Mouse (Mus musculus) midbrain, embryonic 16.5 days (tissue): ENCODE data around the gene Cdkn1c. TPM values are rescaled to one million over a fixed set of nuclear protein-coding genes. Genes with fewer than 3 reads are reported as not detected.

Experiments used
- ATAC-seq: fragments of 200-750 bp; cut with Nextera tagmentation; 2 replicates; pipeline ENCODE4 v1.8.0; 2017; ENCODE audit warnings: moderate TSS enrichment
- H3K27ac ChIP-seq: fragments of 300-500 bp; sonication (generic); 2 replicates; pipeline ENCODE4 v1.5.1; 2014; ENCODE audit warnings: mild to moderate bottlenecking, low read length, mixed read lengths
- H3K27me3 ChIP-seq: fragments of 300-500 bp; sonication (generic); 2 replicates; pipeline ENCODE4 v1.6.1; 2014; ENCODE audit warnings: low read depth, low read length, mixed read lengths; ENCODE audit not compliant: control insufficient read depth, insufficient read depth
- H3K36me3 ChIP-seq: fragments of 300-500 bp; sonication (generic); 2 replicates; pipeline ENCODE4 v1.6.1; 2014; ENCODE audit warnings: mild to moderate bottlenecking, low read length, moderate library complexity, mixed read lengths; ENCODE audit not compliant: control insufficient read depth, insufficient read depth
- H3K4me1 ChIP-seq: fragments of 300-500 bp; sonication (generic); 2 replicates; pipeline ENCODE4 v1.6.1; 2014; ENCODE audit warnings: mild to moderate bottlenecking, low read length, mixed read lengths; ENCODE audit not compliant: control insufficient read depth, insufficient read depth
- H3K4me2 ChIP-seq: fragments of 300-500 bp; sonication (generic); 2 replicates; pipeline ENCODE4 v1.6.1; 2014; ENCODE audit warnings: mild to moderate bottlenecking, low read length, mixed read lengths
- H3K4me3 ChIP-seq: fragments of 300-500 bp; sonication (generic); 2 replicates; pipeline ENCODE4 v1.5.1; 2014; ENCODE audit warnings: low read depth, mild to moderate bottlenecking, low read length, moderate library complexity, mixed read lengths
- H3K9ac ChIP-seq: fragments of 300-500 bp; sonication (generic); 2 replicates; pipeline ENCODE4 v1.6.1; 2014; ENCODE audit warnings: low read depth, low read length, mixed read lengths
- H3K9me3 ChIP-seq: fragments of 300-500 bp; sonication (generic); replicated peaks from 2 replicates; pipeline ENCODE4 v1.6.1; 2014; ENCODE audit warnings: mild to moderate bottlenecking, low read length, mixed read lengths; ENCODE audit not compliant: control insufficient read depth, poor library complexity, severe bottlenecking
- WGBS: fragments of 180-500 bp; shearing (Covaris S2); extraction: QIAGEN DNeasy Blood & Tissue Kit; methylation state at CpG from one replicate; pipeline ENCODE4 v1.1.7; 2014; 5-methylcytosine and 5-hydroxymethylcytosine counted together
- polyA plus RNA-seq: library from polyadenylated mRNA; unstranded; fragments of >200 nt; fragmentation: Nextera tagmentation; extraction: Ambion mirVana; gene quantifications from 2 replicates; pipeline ENCODE4 v1.2.1, GENCODE M21; 2015

Gene Cdkn1c
- polyA plus RNA-seq, 1 experiment from 2014 or later: 171 TPM

GRCm38 (mm10) chr7:143476702-143477335, 16.0 kb upstream of the Cdkn1c start:
- Histone ChIP-seq H3K36me3 (no peaks in the 10 kb centered on the region), H3K9ac (no peak overlapping the region), H3K4me2 (no peak overlapping the region), H3K27me3 (no peaks in the 10 kb centered on the region), H3K4me1 (no peaks in the 10 kb centered on the region), H3K4me3 (no peak overlapping the region), H3K27ac (no peak overlapping the region), H3K9me3 (no peaks in the 10 kb centered on the region)
- ATAC-seq: no peak
- WGBS: 83% methylated on average over 3 of the region's 3 CpGs

- no peak for ATAC-seq
- no peak overlapping the region for H3K4me2 ChIP-seq
- no peak overlapping the region for H3K4me3 ChIP-seq
- no peaks in the 10 kb centered on the region for H3K27me3 ChIP-seq
- no peak overlapping the region for H3K9ac ChIP-seq
- no peaks in the 10 kb centered on the region for H3K36me3 ChIP-seq
- WGBS: 79% methylated on average over 11 of the region's 11 CpGs
- H3K27ac ChIP-seq: no peak overlapping the region
- H3K9me3 ChIP-seq: no peaks in the 10 kb centered on the region
- no peaks in the 10 kb centered on the region for H3K4me1 ChIP-seq
These were observed 15.0 kb upstream of the Cdkn1c start for GRCm38 (mm10) chr7:143475876-143476275.

GRCm38 (mm10) chr7:143474811-143475210, 14.0 kb upstream of the Cdkn1c start:
- H3K9me3 ChIP-seq: no peaks in the 10 kb centered on the region
- no peaks in the 10 kb centered on the region for H3K36me3 ChIP-seq
- no peak overlapping the region for H3K27ac ChIP-seq
- H3K4me1 ChIP-seq: no peaks in the 10 kb centered on the region
- H3K4me2 ChIP-seq: no peak overlapping the region
- 29% methylated on average over 10 of the region's 10 CpGs for WGBS
- ATAC-seq: no peak
- no peaks in the 10 kb centered on the region for H3K27me3 ChIP-seq
- H3K4me3 ChIP-seq: no peak overlapping the region
- no peak overlapping the region for H3K9ac ChIP-seq

- Histone ChIP-seq H3K9ac (no peak within 1 kb of the TSS), H3K27ac (no peak within 1 kb of the TSS), H3K4me2 (no peak within 1 kb of the TSS), H3K9me3 (no peaks in the 10 kb centered on the region), H3K36me3 (no peaks in the 10 kb centered on the region), H3K27me3 (no peaks in the 10 kb centered on the region), H3K4me3 (no peak within 1 kb of the TSS), H3K4me1 (no peaks in the 10 kb centered on the region)
- 52% methylated on average over 4 of the region's 4 CpGs for WGBS
- no peak for ATAC-seq
These were observed 12.7 kb upstream of the Cdkn1c start, which contains the start of gene Slc22a18 for GRCm38 (mm10) chr7:143473347-143474101. Slc22a18 (plus strand) TSS chr7:143473736.

- Histone ChIP-seq H3K4me2 (no peak overlapping the region), H3K4me3 (no peak overlapping the region), H3K9me3 (no peaks in the 10 kb centered on the region), H3K4me1 (peaks cover 6% of the 10 kb centered on the region; the same call in 1 of the 2 replicates), H3K9ac (no peak overlapping the region), H3K27ac (no peak overlapping the region), H3K36me3 (no peaks in the 10 kb centered on the region), H3K27me3 (no peaks in the 10 kb centered on the region)
- peak; percentile 34; the same call in 1 of the 2 replicates for ATAC-seq
- WGBS: 15% methylated on average over 8 of the region's 8 CpGs
These were observed 9.1 kb upstream of the Cdkn1c start for GRCm38 (mm10) chr7:143469946-143470345.

GRCm38 (mm10) chr7:143467714-143468113, 6.9 kb upstream of the Cdkn1c start:
- Histone ChIP-seq H3K9ac (no peak overlapping the region), H3K4me3 (no peak overlapping the region), H3K36me3 (no peaks in the 10 kb centered on the region), H3K9me3 (no peaks in the 10 kb centered on the region), H3K27me3 (no peaks in the 10 kb centered on the region), H3K4me2 (no peak overlapping the region), H3K4me1 (peaks cover 9% of the 10 kb centered on the region; the same call in 1 of the 2 replicates), H3K27ac (no peak overlapping the region)
- ATAC-seq: no peak
- WGBS: 4% methylated on average over 6 of the region's 6 CpGs

GRCm38 (mm10) chr7:143466099-143466677, 5.3 kb upstream of the Cdkn1c start:
- Histone ChIP-seq H3K27ac (no peak overlapping the region), H3K9ac (no peak overlapping the region), H3K27me3 (no peaks in the 10 kb centered on the region), H3K9me3 (peaks cover under 1% of the 10 kb centered on the region), H3K4me1 (peaks cover 9% of the 10 kb centered on the region; the same call in 1 of the 2 replicates), H3K36me3 (no peaks in the 10 kb centered on the region), H3K4me3 (no peak overlapping the region), H3K4me2 (no peak overlapping the region)
- ATAC-seq: peak; percentile 34; the same call in 1 of the 2 replicates
- 33% methylated on average over 14 of the region's 14 CpGs for WGBS

- Histone ChIP-seq H3K4me3 (peak overlapping the region; percentile 34), H3K27ac (no peak overlapping the region), H3K4me1 (peaks cover 9% of the 10 kb centered on the region; the same call in 1 of the 2 replicates), H3K36me3 (no peaks in the 10 kb centered on the region), H3K9me3 (peaks cover 10% of the 10 kb centered on the region), H3K9ac (peak overlapping the region; percentile 61), H3K27me3 (no peaks in the 10 kb centered on the region), H3K4me2 (peak overlapping the region; percentile 76)
- whole genome bisulfite sequencing: 29% methylated on average over 50 of the region's 56 CpGs
- no peak for ATAC-seq
These were observed 4.1 kb upstream of the Cdkn1c start for GRCm38 (mm10) chr7:143464811-143465560.
